Mouse (Mus musculus): ENCODE measurements around the gene Nckipsd. TPM values are rescaled to one million over a fixed set of nuclear protein-coding genes. Genes with fewer than 3 reads are reported as not detected.
A peak's percentile ranks its signal among the peaks of the same experiment; 100 is the strongest.

Nckipsd gene
- polyA plus RNA-seq, 1 experiment from 2014 or later, result 14.9 TPM

DNA sequence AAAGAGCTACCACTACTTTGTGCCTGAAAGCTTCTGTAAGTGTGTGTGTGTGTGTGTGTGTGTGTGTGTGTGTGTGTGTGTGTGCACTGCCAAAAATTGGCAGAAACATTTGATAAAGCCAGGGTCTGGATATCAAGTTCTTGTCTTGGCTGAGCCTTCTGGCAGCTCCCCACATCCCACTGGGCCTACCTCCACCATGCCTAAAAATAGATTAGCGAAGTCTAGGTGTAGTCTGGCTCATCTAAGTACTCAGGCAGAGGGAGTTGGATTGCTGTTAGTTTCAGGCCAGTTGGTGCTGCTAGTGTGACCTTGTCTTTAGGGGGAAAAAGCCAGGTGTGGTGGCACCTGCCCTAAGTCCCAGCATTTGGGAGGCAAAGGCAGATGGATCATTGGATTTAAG, 1.3 kb upstream of the Nckipsd start:
- H3K4me1 ChIP-seq (replicated peaks), result peaks cover 16% of the 10 kb centered on the region
- 100% methylated on average over 1 of the region's 1 CpGs for WGBS
- no peaks in the 10 kb centered on the region for H3K27me3 ChIP-seq (ENCODE audit: insufficient read depth, poor library complexity, severe bottlenecking)
- peaks cover 70% of the 10 kb centered on the region for H3K36me3 ChIP-seq
- DNase-seq (ENCODE audit: low spot score), result no peak
- H3K27ac ChIP-seq, result no peak overlapping the region
- H3K9me3 ChIP-seq, result no peaks in the 10 kb centered on the region
- no peak overlapping the region for H3K4me3 ChIP-seq

DNA sequence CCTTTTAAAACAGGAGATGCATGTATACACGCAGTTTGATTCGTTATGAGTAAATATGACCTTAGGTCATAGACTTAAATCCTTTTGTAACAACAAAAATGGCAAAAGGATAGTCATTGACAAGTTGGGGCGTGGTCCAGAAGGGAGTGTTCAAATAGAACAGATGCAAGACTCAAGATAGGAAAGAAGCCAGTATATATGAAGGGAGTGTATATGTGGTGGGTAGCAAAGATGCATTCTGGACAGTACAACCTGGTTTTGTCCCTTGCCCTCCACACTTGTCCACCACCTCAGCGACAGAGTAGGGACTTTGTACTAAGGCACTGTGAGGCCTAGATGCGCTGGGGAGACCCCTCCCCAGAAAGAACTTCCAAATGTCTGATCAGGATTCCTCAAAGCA, 494 bp upstream of the Nckipsd start:
- H3K4me3 ChIP-seq, result peak overlapping the region; percentile 83; the same call in 1 of the 2 replicates
- WGBS, result 78% methylated on average over 5 of the region's 5 CpGs
- H3K27ac ChIP-seq, result 0 out of 2 replicates have a peak overlapping the region, but pooled peaks have one; percentile 89

DNA sequence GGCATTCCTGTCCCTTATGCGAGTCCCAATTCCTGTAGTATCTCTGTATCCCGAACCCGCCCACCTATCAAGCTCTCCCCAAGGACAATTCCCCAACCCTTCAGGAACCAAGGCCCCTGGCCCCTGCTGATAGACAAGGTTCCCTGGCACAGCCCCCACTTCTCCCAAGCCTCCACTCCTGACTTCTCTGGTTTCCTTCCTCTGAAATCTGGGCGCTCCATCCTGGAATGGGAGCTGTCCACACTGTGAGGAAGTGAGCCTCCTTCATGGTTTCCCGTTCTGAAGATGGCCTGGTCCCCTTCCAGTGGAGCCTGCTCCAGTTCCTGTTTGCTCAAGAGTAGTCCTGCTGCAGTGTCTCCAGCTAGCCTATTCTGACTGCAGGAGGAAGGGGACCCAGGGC, 1.0 kb downstream of the Nckipsd start:
- DNase-seq (ENCODE audit: low spot score), result no peak

More for the DNA sequence above, 494 bp upstream of the Nckipsd start:
- no peaks in the 10 kb centered on the region for H3K9me3 ChIP-seq
- peaks cover 16% of the 10 kb centered on the region for H3K4me1 ChIP-seq (replicated peaks)
- DNase-seq (ENCODE audit: low spot score), result no peak
- H3K27me3 ChIP-seq (ENCODE audit: insufficient read depth, poor library complexity, severe bottlenecking), result no peaks in the 10 kb centered on the region
- H3K36me3 ChIP-seq, result peaks cover 70% of the 10 kb centered on the region

GRCm38 (mm10) chr9:108809723-108810122, 1.6 kb downstream of the Nckipsd start:
- H3K4me1 ChIP-seq (replicated peaks), result peaks cover 16% of the 10 kb centered on the region
- peaks cover 70% of the 10 kb centered on the region for H3K36me3 ChIP-seq
- DNase-seq (ENCODE audit: low spot score), result no peak

More for the DNA sequence above, 1.0 kb downstream of the Nckipsd start:
- no peak overlapping the region for H3K27ac ChIP-seq
- H3K36me3 ChIP-seq, result peaks cover 70% of the 10 kb centered on the region
- peaks cover 16% of the 10 kb centered on the region for H3K4me1 ChIP-seq (replicated peaks)
- H3K4me3 ChIP-seq, result peak overlapping the region; percentile 83
- H3K9me3 ChIP-seq, result no peaks in the 10 kb centered on the region
- no peaks in the 10 kb centered on the region for H3K27me3 ChIP-seq (ENCODE audit: insufficient read depth, poor library complexity, severe bottlenecking)
- WGBS, result 62% methylated on average over 5 of the region's 5 CpGs

DNA sequence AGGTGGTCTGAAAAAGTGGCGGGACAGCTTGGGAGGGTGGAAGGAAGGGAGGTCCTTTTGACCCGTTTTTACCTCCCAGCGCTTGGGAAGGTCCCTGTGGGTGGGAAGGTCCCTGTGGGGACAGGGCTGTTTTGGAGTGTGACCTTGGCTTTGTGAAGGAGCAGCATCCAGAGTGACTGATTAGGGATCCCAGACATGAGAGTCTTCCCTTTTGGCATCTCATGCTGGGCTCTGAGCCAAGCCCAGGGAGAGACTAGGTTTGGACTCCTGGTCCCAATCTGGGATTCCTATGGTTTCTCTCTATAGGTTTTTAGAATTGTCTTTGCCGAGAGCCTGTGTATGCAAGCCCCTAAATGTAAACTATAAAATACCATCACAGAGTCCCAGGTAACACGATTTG, 2.3 kb downstream of the Nckipsd start:
- no peaks in the 10 kb centered on the region for H3K9me3 ChIP-seq
- peaks cover 70% of the 10 kb centered on the region for H3K36me3 ChIP-seq
- 78% methylated on average over 5 of the region's 5 CpGs for WGBS

More at GRCm38 (mm10) chr9:108809723-108810122, 1.6 kb downstream of the Nckipsd start:
- Histone ChIP-seq H3K4me3 (peak overlapping the region; percentile 83; the same call in 1 of the 2 replicates), H3K27me3 (ENCODE audit: insufficient read depth, poor library complexity, severe bottlenecking) (no peaks in the 10 kb centered on the region), H3K9me3 (no peaks in the 10 kb centered on the region), H3K27ac (no peak overlapping the region)
- 89% methylated on average over 6 of the region's 6 CpGs for WGBS

DNA sequence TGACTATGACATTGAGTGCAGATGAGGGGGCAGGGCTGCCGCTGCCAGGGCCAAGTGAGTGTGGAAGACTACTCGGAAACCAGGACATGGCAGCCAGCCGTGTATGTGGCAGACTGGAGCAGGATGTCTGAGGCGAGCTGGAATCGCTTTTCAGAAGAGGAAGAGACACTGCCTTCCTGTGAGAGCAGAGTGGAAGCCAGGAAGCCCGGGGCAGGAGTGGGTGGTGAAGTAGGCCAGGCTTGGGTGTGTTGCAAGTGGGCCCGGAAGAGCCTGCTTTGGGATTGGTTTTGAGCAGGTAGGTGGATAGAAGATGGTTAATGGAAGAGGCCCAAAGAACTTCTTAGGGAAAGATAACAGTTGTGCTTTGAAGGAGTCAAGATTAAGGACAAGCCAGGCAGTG, 7.4 kb downstream of the Nckipsd start:
- Histone ChIP-seq H3K9me3 (no peaks in the 10 kb centered on the region), H3K4me1 (replicated peaks) (no peaks in the 10 kb centered on the region), H3K36me3 (peaks cover 81% of the 10 kb centered on the region), H3K27me3 (ENCODE audit: insufficient read depth, poor library complexity, severe bottlenecking) (no peaks in the 10 kb centered on the region), H3K4me3 (no peak overlapping the region), H3K27ac (no peak overlapping the region)
- no peak for DNase-seq (ENCODE audit: low spot score)
- 95% methylated on average over 7 of the region's 7 CpGs for WGBS

More for the DNA sequence above, 2.3 kb downstream of the Nckipsd start:
- no peak for DNase-seq (ENCODE audit: low spot score)
- Histone ChIP-seq H3K27me3 (ENCODE audit: insufficient read depth, poor library complexity, severe bottlenecking) (no peaks in the 10 kb centered on the region), H3K4me3 (no peak overlapping the region), H3K4me1 (replicated peaks) (peaks cover 16% of the 10 kb centered on the region), H3K27ac (no peak overlapping the region)

- peaks cover 9% of the 10 kb centered on the region for H3K4me1 ChIP-seq (replicated peaks)
- peaks cover 18% of the 10 kb centered on the region for H3K27me3 ChIP-seq (ENCODE audit: insufficient read depth, poor library complexity, severe bottlenecking)
- 67% methylated on average over 3 of the region's 3 CpGs for WGBS
- DNase-seq (ENCODE audit: low spot score), result peak; percentile 56
- H3K9me3 ChIP-seq, result no peaks in the 10 kb centered on the region
- no peak overlapping the region for H3K27ac ChIP-seq
- H3K36me3 ChIP-seq, result peaks cover 44% of the 10 kb centered on the region
- H3K4me3 ChIP-seq, result no peak overlapping the region
Observed at GRCm38 (mm10) chr9:108819495-108819894, 11.3 kb downstream of the Nckipsd start.

DNA sequence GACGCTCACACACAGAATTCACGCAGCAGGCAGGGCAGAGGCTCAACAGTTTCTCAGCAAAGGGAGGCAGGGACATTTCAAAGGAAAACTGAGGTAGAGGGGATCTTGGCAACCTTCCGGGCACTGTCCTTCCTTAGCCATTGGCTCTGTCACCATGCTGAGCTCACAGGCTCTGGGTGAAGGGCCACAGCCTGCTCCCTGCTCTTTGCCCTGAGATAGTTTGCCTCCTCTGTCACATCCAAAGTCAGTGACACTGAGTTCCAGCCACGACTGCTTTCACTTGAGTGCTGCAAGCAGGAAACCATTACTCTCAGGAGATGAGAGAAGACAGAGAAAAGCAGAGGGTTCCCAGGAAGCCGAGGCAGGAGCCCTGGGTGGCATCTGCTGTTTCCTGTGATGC, 11.9 kb downstream of the Nckipsd start:
- 70% methylated on average over 5 of the region's 5 CpGs for WGBS
- Histone ChIP-seq H3K4me1 (replicated peaks) (peaks cover 15% of the 10 kb centered on the region), H3K27me3 (ENCODE audit: insufficient read depth, poor library complexity, severe bottlenecking) (peaks cover 24% of the 10 kb centered on the region), H3K9me3 (no peaks in the 10 kb centered on the region), H3K36me3 (peaks cover 38% of the 10 kb centered on the region), H3K27ac (no peak overlapping the region), H3K4me3 (no peak overlapping the region)
- DNase-seq (ENCODE audit: low spot score), result no peak

DNA sequence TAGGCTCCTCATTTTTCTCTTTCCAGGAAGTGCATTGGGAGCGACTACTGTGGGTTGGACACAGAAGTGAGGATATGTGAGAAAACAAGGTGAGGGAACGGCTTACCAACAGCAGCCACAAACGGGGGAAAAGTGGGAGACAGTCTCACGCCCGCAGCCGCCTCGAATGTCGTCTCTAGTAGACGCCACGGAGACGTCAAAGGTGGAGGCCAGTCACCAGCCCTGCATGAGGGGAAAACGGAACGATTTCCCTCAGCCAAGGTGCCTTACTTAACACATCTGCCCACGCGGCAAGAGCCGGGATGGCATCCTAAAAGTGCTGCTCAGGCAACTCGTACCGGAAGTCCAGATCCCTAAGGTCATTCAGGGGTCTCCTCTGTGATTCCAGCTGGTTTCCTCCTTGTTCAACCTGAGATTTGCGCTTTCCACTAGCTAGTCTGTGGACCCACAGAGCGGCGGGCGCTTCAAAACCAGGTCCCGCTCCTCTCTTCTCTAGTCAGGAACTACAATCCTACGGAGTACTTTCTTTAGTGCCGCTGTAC, 16.0 kb downstream of the Nckipsd start:
- no peaks in the 10 kb centered on the region for H3K9me3 ChIP-seq
- H3K36me3 ChIP-seq, result peaks cover 17% of the 10 kb centered on the region
- peak overlapping the region; percentile 75 for H3K4me3 ChIP-seq
- peak; percentile 29 for DNase-seq (ENCODE audit: low spot score)
- peaks cover 46% of the 10 kb centered on the region for H3K4me1 ChIP-seq (replicated peaks)
- WGBS, result 4% methylated on average over 25 of the region's 25 CpGs
- H3K27ac ChIP-seq, result peak overlapping the region; percentile 88
- peaks cover 64% of the 10 kb centered on the region for H3K27me3 ChIP-seq (ENCODE audit: insufficient read depth, poor library complexity, severe bottlenecking)

- peaks cover 46% of the 10 kb centered on the region for H3K4me1 ChIP-seq (replicated peaks)
- peaks cover 24% of the 10 kb centered on the region for H3K36me3 ChIP-seq
- under 1% methylated on average over 31 of the region's 31 CpGs for WGBS
- peak overlapping the region; percentile 75 for H3K4me3 ChIP-seq
- H3K27me3 ChIP-seq (ENCODE audit: insufficient read depth, poor library complexity, severe bottlenecking), result peaks cover 71% of the 10 kb centered on the region
- H3K9me3 ChIP-seq, result no peaks in the 10 kb centered on the region
- peak; percentile 84 for DNase-seq (ENCODE audit: low spot score)
- H3K27ac ChIP-seq, result peak overlapping the region; percentile 88
Observed at GRCm38 (mm10) chr9:108824755-108825413, 16.7 kb downstream of the Nckipsd start.

DNA sequence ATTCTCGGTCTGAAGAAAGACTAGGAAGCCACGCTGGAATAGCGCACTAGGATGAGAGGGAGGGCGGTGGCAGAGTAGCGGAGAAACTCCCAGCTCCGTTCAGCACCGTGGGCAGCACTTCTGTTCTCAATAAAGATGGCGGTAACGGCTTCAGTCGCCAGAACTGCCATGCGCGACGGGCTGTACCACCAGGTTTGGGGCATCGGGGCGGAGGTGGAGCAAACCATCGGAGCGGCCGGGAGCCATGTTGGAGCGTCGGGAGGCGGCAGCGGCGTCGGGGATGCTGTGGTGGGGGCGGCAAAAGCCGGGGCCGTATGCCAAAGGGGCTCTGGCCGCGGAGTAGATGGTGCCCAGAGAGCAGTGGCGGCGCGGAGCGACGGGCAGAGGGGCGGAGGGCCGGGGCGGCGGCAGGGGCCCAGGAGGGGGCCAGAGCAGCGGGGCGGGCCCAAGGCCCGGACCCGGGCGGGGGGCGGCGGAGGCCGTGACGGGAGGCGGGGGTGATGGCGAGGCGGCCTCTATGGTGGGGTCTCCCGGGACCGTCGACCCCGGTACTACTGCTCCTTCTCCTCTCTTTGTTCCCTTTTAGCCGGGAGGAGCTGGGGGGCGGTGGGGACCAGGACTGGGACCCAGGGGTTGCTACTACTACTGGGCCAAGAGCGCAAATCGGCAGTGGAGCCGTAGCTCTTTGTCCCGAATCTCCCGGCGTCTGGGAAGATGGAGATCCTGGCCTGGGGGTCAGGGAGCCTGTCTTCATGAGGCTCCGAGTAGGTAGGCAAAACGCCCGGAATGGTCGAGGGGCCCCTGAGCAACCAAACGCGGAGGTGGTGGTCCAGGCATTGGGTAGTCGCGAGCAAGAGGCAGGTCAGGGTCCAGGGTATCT, 17.9 kb downstream of the Nckipsd start, which contains the start of gene Celsr3:
TSS of gene Celsr3 (plus strand) at position 501 of the 880 bp plus-strand sequence.
- H3K4me3 ChIP-seq, result peak within 1 kb of the TSS; percentile 75
- peaks cover 46% of the 10 kb centered on the region for H3K4me1 ChIP-seq (replicated peaks)
- under 1% methylated on average over 70 of the region's 70 CpGs for WGBS
- H3K9me3 ChIP-seq, result no peaks in the 10 kb centered on the region
- H3K27ac ChIP-seq, result peak within 1 kb of the TSS; percentile 88
- H3K36me3 ChIP-seq, result peaks cover 24% of the 10 kb centered on the region
- DNase-seq (ENCODE audit: low spot score), result peak; percentile 91
- peaks cover 83% of the 10 kb centered on the region for H3K27me3 ChIP-seq (ENCODE audit: insufficient read depth, poor library complexity, severe bottlenecking)

DNA sequence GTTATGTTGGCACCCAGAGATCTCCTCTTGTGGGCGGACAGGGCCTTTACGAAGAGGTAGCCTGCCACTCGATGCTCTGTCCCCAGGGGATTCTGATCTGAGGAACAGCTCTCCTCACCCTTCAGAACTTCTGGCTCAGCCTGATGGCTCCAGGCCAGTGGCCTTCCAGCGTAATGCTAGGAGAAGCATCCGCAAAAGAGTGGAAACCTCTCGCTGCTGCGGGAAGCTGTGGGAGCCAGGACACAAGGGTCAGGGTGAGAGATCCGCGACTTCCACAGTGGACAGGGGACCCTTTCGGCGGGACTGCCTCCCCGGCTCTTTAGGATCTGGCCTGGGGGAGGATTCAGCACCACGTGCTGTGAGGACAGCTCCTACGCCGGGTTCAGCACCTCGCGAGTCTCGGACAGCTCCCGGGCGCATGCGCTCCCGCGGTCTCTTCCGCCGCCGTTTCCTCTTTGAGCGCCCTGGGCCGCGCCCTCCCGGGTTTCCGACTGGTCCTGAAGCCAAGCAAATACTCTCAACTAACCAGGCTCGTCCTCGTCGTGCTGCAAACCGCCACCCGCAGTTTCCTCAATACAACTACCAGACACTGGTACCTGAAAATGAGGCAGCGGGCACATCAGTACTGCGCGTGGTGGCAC, 18.7 kb downstream of the Nckipsd start:
- DNase-seq (ENCODE audit: low spot score), result peak; percentile 84
- H3K36me3 ChIP-seq, result peaks cover 26% of the 10 kb centered on the region
- H3K4me1 ChIP-seq (replicated peaks), result peaks cover 52% of the 10 kb centered on the region
- peaks cover 90% of the 10 kb centered on the region for H3K27me3 ChIP-seq (ENCODE audit: insufficient read depth, poor library complexity, severe bottlenecking)
- 2% methylated on average over 39 of the region's 39 CpGs for WGBS
- H3K9me3 ChIP-seq, result no peaks in the 10 kb centered on the region
- H3K27ac ChIP-seq, result peak overlapping the region; percentile 88
- peak overlapping the region; percentile 75 for H3K4me3 ChIP-seq
